Mouse (Mus musculus): ENCODE data around the gene Tspan5. TPM values are rescaled to one million over a fixed set of nuclear protein-coding genes. Genes with fewer than 3 reads are reported as not detected.

Tspan5 gene
- polyA plus RNA-seq, 1 experiment from 2014 or later: 14.3 TPM

DNA sequence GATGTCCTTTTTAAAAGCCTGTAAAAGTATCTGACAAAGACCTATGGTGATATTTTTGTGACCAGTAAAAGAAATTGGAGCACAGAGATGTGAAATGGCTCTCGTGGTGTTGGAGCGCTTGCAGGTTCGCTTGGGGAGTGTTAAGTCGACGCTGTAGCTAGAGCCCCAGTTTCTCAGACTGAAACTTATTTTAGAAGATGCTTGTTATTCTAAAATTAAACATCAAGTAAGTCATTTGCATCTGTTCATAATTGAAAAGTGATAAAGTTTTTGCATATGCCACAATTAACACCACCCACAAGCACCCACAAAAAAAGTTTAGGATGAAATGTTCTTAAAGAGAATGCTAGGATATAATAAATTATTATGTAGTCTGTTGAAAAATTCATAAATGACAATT lies 6.0 kb downstream of the Tspan5 start:
- 94% methylated on average over 5 of the region's 5 CpGs for whole genome bisulfite sequencing
- Histone ChIP-seq H3K9ac (ENCODE audit: low read length) (no peak overlapping the region), H3K27ac (ENCODE audit: low read length) (no peak overlapping the region), H3K27me3 (ENCODE audit: control insufficient read depth, insufficient read depth, low read length) (no peaks in the 10 kb centered on the region), H3K4me2 (ENCODE audit: low read depth, low read length) (no peak overlapping the region), H3K4me1 (ENCODE audit: control insufficient read depth, insufficient read depth, low read length) (peaks cover 3% of the 10 kb centered on the region), H3K36me3 (ENCODE audit: control insufficient read depth, insufficient read depth) (no peaks in the 10 kb centered on the region), H3K4me3 (ENCODE audit: low read length) (no peak overlapping the region), H3K9me3 (replicated peaks; ENCODE audit: control insufficient read depth, low read length) (no peaks in the 10 kb centered on the region)
- ATAC-seq (replicated peaks; ENCODE audit: extremely low read depth, insufficient read depth, low FRiP score): no peak

DNA sequence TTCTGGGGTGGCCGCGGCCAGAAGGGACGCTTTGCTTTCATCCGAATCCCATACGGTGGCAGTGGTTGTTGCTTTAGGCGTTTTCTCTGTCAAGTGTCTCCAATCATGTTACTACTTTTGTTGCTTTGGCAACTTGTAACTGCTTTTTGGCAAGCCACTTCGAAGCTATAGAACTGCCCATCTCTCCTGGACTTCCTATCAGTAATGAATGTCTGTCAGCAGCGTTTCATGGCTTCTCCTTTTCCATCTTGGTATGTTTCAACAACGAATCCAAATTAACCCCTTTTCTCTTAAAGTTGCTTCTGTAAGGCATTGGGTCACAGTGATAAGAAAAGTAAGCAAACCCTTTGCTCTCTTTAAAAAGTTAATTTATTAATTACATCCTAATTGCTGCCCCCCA lies 7.7 kb downstream of the Tspan5 start:
- Histone ChIP-seq H3K9me3 (replicated peaks; ENCODE audit: control insufficient read depth, low read length) (no peaks in the 10 kb centered on the region), H3K27ac (ENCODE audit: low read length) (no peak overlapping the region), H3K36me3 (ENCODE audit: control insufficient read depth, insufficient read depth) (no peaks in the 10 kb centered on the region), H3K27me3 (ENCODE audit: control insufficient read depth, insufficient read depth, low read length) (no peaks in the 10 kb centered on the region), H3K4me3 (ENCODE audit: low read length) (no peak overlapping the region), H3K4me1 (ENCODE audit: control insufficient read depth, insufficient read depth, low read length) (peaks cover 5% of the 10 kb centered on the region), H3K4me2 (ENCODE audit: low read depth, low read length) (no peak overlapping the region), H3K9ac (ENCODE audit: low read length) (no peak overlapping the region)
- WGBS: 64% methylated on average over 9 of the region's 9 CpGs
- ATAC-seq (replicated peaks; ENCODE audit: extremely low read depth, insufficient read depth, low FRiP score): no peak

DNA sequence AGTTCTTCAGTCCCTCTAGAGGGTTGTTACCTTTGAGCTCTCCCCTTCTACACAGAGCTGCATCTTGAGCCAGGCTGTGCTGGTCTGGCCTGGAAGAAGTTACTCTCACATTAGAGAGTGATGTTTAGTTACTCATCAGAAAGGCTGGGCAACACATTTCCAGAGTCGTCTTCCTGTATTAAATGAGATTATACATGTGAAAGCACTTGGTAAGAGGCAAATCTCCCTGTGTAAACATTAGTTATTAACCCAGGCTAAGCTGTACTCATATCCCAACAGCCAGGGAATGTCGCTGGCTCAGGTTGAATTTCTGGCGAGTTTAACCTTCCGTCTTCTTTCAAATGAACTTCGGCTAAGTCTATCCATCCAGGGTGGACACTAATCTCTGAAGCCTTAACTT lies 9.3 kb downstream of the Tspan5 start:
- ATAC-seq (replicated peaks; ENCODE audit: extremely low read depth, insufficient read depth, low FRiP score): no peak
- Histone ChIP-seq H3K27me3 (ENCODE audit: control insufficient read depth, insufficient read depth, low read length) (no peaks in the 10 kb centered on the region), H3K4me3 (ENCODE audit: low read length) (no peak overlapping the region), H3K4me1 (ENCODE audit: control insufficient read depth, insufficient read depth, low read length) (peaks cover 5% of the 10 kb centered on the region; the same call in 1 of the 2 replicates), H3K9me3 (replicated peaks; ENCODE audit: control insufficient read depth, low read length) (no peaks in the 10 kb centered on the region), H3K36me3 (ENCODE audit: control insufficient read depth, insufficient read depth) (no peaks in the 10 kb centered on the region), H3K27ac (ENCODE audit: low read length) (no peak overlapping the region), H3K4me2 (ENCODE audit: low read depth, low read length) (no peak overlapping the region), H3K9ac (ENCODE audit: low read length) (no peak overlapping the region)
- 78% methylated on average over 5 of the region's 5 CpGs for WGBS

DNA sequence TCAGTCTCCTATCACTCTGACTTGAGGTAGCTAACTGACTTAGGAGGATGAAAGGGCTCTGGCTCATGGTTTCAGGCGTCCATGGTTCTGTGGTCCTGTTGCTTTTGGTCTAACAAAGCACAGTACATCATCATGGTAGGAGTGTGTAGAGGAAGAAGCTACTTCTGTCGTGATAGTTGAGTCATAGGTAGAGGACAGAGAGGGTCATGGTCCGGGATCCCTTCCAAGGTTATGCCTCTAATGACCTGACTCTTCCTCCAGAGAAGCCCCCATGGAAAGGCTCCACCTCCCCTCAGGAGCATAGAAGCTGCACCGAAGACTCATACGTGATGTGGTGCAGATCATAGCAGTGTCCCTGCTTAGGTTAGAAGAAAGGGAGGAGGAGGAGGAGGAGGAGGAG lies 10.1 kb downstream of the Tspan5 start:
- no peak for ATAC-seq (replicated peaks; ENCODE audit: extremely low read depth, insufficient read depth, low FRiP score)
- Histone ChIP-seq H3K9ac (ENCODE audit: low read length) (no peak overlapping the region), H3K36me3 (ENCODE audit: control insufficient read depth, insufficient read depth) (no peaks in the 10 kb centered on the region), H3K4me1 (ENCODE audit: control insufficient read depth, insufficient read depth, low read length) (peaks cover 5% of the 10 kb centered on the region; the same call in 1 of the 2 replicates), H3K9me3 (replicated peaks; ENCODE audit: control insufficient read depth, low read length) (no peaks in the 10 kb centered on the region), H3K4me3 (ENCODE audit: low read length) (no peak overlapping the region), H3K27ac (ENCODE audit: low read length) (no peak overlapping the region), H3K27me3 (ENCODE audit: control insufficient read depth, insufficient read depth, low read length) (no peaks in the 10 kb centered on the region), H3K4me2 (ENCODE audit: low read depth, low read length) (no peak overlapping the region)
- WGBS: 59% methylated on average over 5 of the region's 5 CpGs

DNA sequence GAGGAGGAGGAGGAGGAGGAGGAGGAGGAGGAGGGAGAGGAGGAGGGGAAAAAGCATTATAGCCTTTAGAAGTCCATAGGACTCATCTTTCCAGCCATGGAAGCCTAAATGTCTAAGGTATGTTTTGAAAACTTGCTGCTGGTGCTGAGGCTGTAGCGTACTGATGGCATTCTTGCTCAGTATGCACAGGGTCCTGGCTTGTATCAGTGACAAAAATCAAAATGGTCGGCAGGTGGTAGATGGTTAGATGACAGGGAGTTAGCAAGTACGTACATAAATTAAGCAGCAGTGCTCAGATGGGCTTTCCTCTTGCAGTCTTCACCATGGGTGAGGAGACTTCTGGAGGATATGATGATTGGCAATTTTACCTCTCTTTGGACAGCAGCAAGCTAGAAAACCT lies 10.8 kb downstream of the Tspan5 start:
- no peaks in the 10 kb centered on the region for H3K36me3 ChIP-seq (ENCODE audit: control insufficient read depth, insufficient read depth)
- H3K27ac ChIP-seq (ENCODE audit: low read length): no peak overlapping the region
- WGBS: 58% methylated on average over 3 of the region's 3 CpGs
- no peak for ATAC-seq (replicated peaks; ENCODE audit: extremely low read depth, insufficient read depth, low FRiP score)
- no peaks in the 10 kb centered on the region for H3K27me3 ChIP-seq (ENCODE audit: control insufficient read depth, insufficient read depth, low read length)
- no peak overlapping the region for H3K9ac ChIP-seq (ENCODE audit: low read length)
- H3K9me3 ChIP-seq (replicated peaks; ENCODE audit: control insufficient read depth, low read length): no peaks in the 10 kb centered on the region
- no peak overlapping the region for H3K4me3 ChIP-seq (ENCODE audit: low read length)
- H3K4me1 ChIP-seq (ENCODE audit: control insufficient read depth, insufficient read depth, low read length): peaks cover 5% of the 10 kb centered on the region; the same call in 1 of the 2 replicates
- H3K4me2 ChIP-seq (ENCODE audit: low read depth, low read length): no peak overlapping the region

DNA sequence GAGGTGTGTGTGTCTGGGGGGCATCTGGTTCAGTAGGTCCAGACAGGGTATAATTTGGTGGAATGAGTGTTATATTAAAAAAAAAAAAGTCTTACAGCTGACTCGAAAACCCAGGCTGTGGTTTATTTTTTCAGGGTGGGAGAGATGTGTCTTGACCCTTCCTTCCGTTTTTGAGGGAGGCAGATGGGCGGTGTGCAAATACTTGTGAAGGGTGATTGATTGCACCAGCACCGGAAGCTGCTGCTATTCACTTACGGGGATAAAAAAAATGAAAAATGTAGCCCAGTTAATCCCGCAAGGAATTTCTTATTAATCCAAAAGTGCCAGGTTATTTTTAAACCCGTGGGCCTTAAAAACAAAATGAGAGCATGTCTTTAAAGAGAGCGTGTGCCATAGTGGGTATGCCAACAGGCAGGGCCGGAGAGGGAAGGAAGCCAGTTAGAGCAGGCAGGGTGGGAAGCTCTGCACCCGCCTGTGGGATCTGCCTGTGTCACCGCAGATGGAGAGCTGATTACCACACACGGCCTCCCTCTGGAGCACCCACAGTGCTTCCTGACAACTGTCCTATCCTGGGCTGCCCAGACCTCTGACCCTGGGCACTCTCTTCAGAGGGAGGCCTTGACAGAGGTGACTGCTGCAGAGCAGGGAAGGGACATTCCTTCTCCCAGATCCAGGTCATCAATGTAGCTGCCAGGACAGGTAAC lies 11.3 kb downstream of the Tspan5 start:
- H3K27ac ChIP-seq (ENCODE audit: low read length): no peak overlapping the region
- no peak for ATAC-seq (replicated peaks; ENCODE audit: extremely low read depth, insufficient read depth, low FRiP score)
- peaks cover 5% of the 10 kb centered on the region; the same call in 1 of the 2 replicates for H3K4me1 ChIP-seq (ENCODE audit: control insufficient read depth, insufficient read depth, low read length)
- no peak overlapping the region for H3K9ac ChIP-seq (ENCODE audit: low read length)
- WGBS: 32% methylated on average over 12 of the region's 12 CpGs
- H3K4me2 ChIP-seq (ENCODE audit: low read depth, low read length): peak overlapping the region; percentile 3; the same call in 1 of the 2 replicates
- no peaks in the 10 kb centered on the region for H3K36me3 ChIP-seq (ENCODE audit: control insufficient read depth, insufficient read depth)
- no peaks in the 10 kb centered on the region for H3K27me3 ChIP-seq (ENCODE audit: control insufficient read depth, insufficient read depth, low read length)
- no peak overlapping the region for H3K4me3 ChIP-seq (ENCODE audit: low read length)
- H3K9me3 ChIP-seq (replicated peaks; ENCODE audit: control insufficient read depth, low read length): no peaks in the 10 kb centered on the region

DNA sequence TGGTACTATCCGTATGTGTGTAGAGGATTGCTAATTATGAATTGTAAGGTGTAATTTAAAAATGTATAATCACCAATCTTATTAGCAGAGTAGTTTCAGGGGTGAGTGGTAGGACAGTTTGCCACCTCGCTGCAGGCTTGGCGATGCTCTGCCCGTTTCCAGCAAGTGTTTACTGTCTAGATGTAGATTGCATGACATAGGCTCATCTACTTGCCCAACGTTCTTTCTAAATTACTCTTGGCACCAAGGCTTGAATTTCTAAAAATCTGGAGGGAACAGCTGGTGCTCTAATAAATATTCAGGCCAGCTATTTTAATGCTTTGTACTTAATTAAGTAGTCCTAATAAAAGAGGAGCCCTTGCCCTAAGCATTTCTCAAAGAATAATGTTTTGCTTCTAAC lies 12.3 kb downstream of the Tspan5 start:
- Histone ChIP-seq H3K36me3 (ENCODE audit: control insufficient read depth, insufficient read depth) (no peaks in the 10 kb centered on the region), H3K4me1 (ENCODE audit: control insufficient read depth, insufficient read depth, low read length) (peaks cover 5% of the 10 kb centered on the region; the same call in 1 of the 2 replicates), H3K4me3 (ENCODE audit: low read length) (no peak overlapping the region), H3K9ac (ENCODE audit: low read length) (no peak overlapping the region), H3K4me2 (ENCODE audit: low read depth, low read length) (no peak overlapping the region), H3K9me3 (replicated peaks; ENCODE audit: control insufficient read depth, low read length) (no peaks in the 10 kb centered on the region), H3K27ac (ENCODE audit: low read length) (no peak overlapping the region), H3K27me3 (ENCODE audit: control insufficient read depth, insufficient read depth, low read length) (no peaks in the 10 kb centered on the region)
- no peak for ATAC-seq (replicated peaks; ENCODE audit: extremely low read depth, insufficient read depth, low FRiP score)
- WGBS: 81% methylated on average over 5 of the region's 5 CpGs

DNA sequence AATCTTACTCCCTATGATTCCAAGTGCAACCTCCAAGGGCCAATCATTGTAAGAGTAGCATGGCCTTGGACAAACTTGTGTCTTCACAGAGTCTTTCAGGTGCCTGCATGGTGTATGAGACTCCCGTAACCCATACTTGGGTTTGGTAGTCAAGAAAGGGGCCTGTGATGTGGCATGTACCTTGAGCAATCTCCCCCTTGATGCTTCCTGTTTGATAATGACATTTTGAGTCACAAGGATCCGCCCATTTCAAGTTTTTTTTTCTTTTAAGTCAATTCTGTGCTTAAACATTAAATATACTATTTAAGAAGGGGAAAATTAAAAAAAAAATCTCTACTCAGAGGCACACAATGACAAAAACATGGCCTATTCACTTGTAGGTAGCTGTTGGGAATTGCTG lies 15.3 kb downstream of the Tspan5 start:
- no peak overlapping the region for H3K4me2 ChIP-seq (ENCODE audit: low read depth, low read length)
- no peak overlapping the region for H3K9ac ChIP-seq (ENCODE audit: low read length)
- no peaks in the 10 kb centered on the region for H3K9me3 ChIP-seq (replicated peaks; ENCODE audit: control insufficient read depth, low read length)
- ATAC-seq (replicated peaks; ENCODE audit: extremely low read depth, insufficient read depth, low FRiP score): no peak
- H3K27ac ChIP-seq (ENCODE audit: low read length): no peak overlapping the region
- no peaks in the 10 kb centered on the region for H3K36me3 ChIP-seq (ENCODE audit: control insufficient read depth, insufficient read depth)
- H3K4me3 ChIP-seq (ENCODE audit: low read length): no peak overlapping the region
- H3K27me3 ChIP-seq (ENCODE audit: control insufficient read depth, insufficient read depth, low read length): no peaks in the 10 kb centered on the region
- peaks cover 5% of the 10 kb centered on the region; the same call in 1 of the 2 replicates for H3K4me1 ChIP-seq (ENCODE audit: control insufficient read depth, insufficient read depth, low read length)
- WGBS: 82% methylated on average over 2 of the region's 2 CpGs

DNA sequence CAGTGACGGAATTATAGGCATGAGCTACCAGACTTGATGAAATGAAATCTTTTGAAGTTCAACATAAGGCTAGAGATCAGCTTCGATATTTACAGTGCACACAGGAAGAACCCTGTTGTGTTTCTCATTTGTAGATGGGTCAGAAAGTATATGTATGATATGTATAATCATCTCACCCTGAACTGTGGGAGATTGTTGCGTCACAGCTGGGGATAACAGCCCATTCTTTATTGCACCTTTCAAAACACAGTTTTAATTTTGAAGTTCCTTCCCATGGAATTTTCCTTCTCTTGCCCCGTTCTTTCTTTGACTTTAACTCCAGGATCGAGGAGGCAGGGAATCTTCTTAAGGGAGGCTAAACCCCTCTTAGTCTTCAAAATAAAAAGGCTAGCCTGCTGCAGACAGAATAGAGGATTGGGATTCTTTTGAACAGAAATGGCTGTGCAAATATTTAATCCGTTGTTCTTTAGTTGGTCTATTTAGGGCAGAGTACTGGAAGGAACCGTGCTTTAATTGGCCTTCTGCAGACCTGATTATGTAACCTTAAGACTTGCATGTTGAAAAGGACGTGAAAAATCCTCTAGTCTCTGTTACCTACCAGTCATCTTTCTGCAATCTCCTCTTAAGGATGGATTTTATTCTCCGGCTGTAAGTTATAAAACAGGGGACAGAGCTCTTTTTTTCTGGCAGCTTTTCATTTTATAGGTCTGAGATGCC lies 18.1 kb downstream of the Tspan5 start:
- Histone ChIP-seq H3K36me3 (ENCODE audit: control insufficient read depth, insufficient read depth) (no peaks in the 10 kb centered on the region), H3K9ac (ENCODE audit: low read length) (no peak overlapping the region), H3K9me3 (replicated peaks; ENCODE audit: control insufficient read depth, low read length) (no peaks in the 10 kb centered on the region), H3K27ac (ENCODE audit: low read length) (no peak overlapping the region), H3K27me3 (ENCODE audit: control insufficient read depth, insufficient read depth, low read length) (no peaks in the 10 kb centered on the region), H3K4me3 (ENCODE audit: low read length) (no peak overlapping the region), H3K4me2 (ENCODE audit: low read depth, low read length) (no peak overlapping the region), H3K4me1 (ENCODE audit: control insufficient read depth, insufficient read depth, low read length) (no peaks in the 10 kb centered on the region)
- WGBS: 65% methylated on average over 9 of the region's 9 CpGs
- ATAC-seq (replicated peaks; ENCODE audit: extremely low read depth, insufficient read depth, low FRiP score): no peak
